In genomic region chr11:108891111-108891870, GRCm38 (mm10) we compare ENCODE assay signal across 8 mouse cellular contexts. TPM values are rescaled to one million over a fixed set of nuclear protein-coding genes. Genes with fewer than 3 reads are reported as not detected.
DNase-seq lines count a peak whose midpoint lies in the region; ATAC-seq and TF ChIP-seq lines count a peak whose summit lies in the region.

No protein-coding gene starts in this region.

- WGBS in heart, postnatal 0 days = 3% methylated on average over 17 of the region's 17 CpGs
- WGBS in limb, embryonic 10.5 days = 2% methylated on average over 17 of the region's 17 CpGs
- under 1% methylated on average over 16 of the region's 17 CpGs for WGBS in midbrain, embryonic 11.5 days

- peak; percentile 95 for ATAC-seq in heart, postnatal 0 days (ENCODE audit: insufficient read depth, low read depth)
- ATAC-seq in midbrain, embryonic 11.5 days (ENCODE audit: low FRiP score) = peak; percentile 94
- no peak for ATAC-seq in CD4-positive, CD25-positive, alpha-beta regulatory T cell, adult 4 months
- no peak for ATAC-seq in granulocyte monocyte progenitor cell, adult 5-6 weeks (replicated peaks; ENCODE audit: poor library complexity, severe bottlenecking)

- no peaks in the 10 kb centered on the region for H3K36me3 ChIP-seq in heart, postnatal 0 days (replicated peaks; ENCODE audit: control insufficient read depth, insufficient read depth, low read length)
- H3K36me3 ChIP-seq in limb, embryonic 10.5 days = no peaks in the 10 kb centered on the region
- H3K36me3 ChIP-seq in midbrain, embryonic 11.5 days (ENCODE audit: control insufficient read depth, insufficient read depth, low read length) = no peaks in the 10 kb centered on the region

- TF ChIP-seq EP300 in heart, postnatal 0 days (IDR thresholded peaks at IDR 0.05; ENCODE audit: low read depth) = no peak

- peak; percentile 56 for DNase-seq in cerebellum, postnatal 10 days
- DNase-seq in cerebellum, postnatal 36 days = no peak
- peak; percentile 56 for DNase-seq in heart, postnatal 0 days (ENCODE audit: low spot score)
- DNase-seq in limb, embryonic 10.5 days (ENCODE audit: low spot score) = peak; percentile 85
- DNase-seq in midbrain, embryonic 11.5 days (ENCODE audit: low spot score, missing footprints) = peak; percentile 95

- H3K4me1 ChIP-seq in embryonic fibroblast, embryonic 13.5 days (ENCODE audit: control insufficient read depth, insufficient read depth, low read length) = peaks cover 3% of the 10 kb centered on the region; the same call in 1 of the 2 replicates
- H3K4me1 ChIP-seq in heart, postnatal 0 days (ENCODE audit: control insufficient read depth, insufficient read depth) = peaks cover 9% of the 10 kb centered on the region; the same call in 1 of the 2 replicates
- H3K4me1 ChIP-seq in limb, embryonic 10.5 days = peaks cover 56% of the 10 kb centered on the region
- H3K4me1 ChIP-seq in midbrain, embryonic 11.5 days (ENCODE audit: control insufficient read depth, insufficient read depth, low read length) = peaks cover 42% of the 10 kb centered on the region

- peaks cover 3% of the 10 kb centered on the region; the same call in 1 of the 2 replicates for H3K27me3 ChIP-seq in heart, postnatal 0 days (ENCODE audit: control insufficient read depth, insufficient read depth, low read length)
- H3K27me3 ChIP-seq in limb, embryonic 10.5 days (ENCODE audit: low read depth, poor library complexity, severe bottlenecking) = no peaks in the 10 kb centered on the region
- H3K27me3 ChIP-seq in midbrain, embryonic 11.5 days (ENCODE audit: control insufficient read depth, insufficient read depth, low read length) = no peaks in the 10 kb centered on the region

- H3K4me2 ChIP-seq in heart, postnatal 0 days (ENCODE audit: low read depth, low read length) = peak overlapping the region; percentile 58
- peak overlapping the region; percentile 59 for H3K4me2 ChIP-seq in midbrain, embryonic 11.5 days

- peak overlapping the region; percentile 8; the same call in 1 of the 2 replicates for H3K27ac ChIP-seq in embryonic fibroblast, embryonic 13.5 days (ENCODE audit: insufficient read depth, low read length)
- H3K27ac ChIP-seq in heart, postnatal 0 days (ENCODE audit: low read depth) = peak overlapping the region; percentile 30
- H3K27ac ChIP-seq in limb, embryonic 10.5 days = peak overlapping the region; percentile 89
- H3K27ac ChIP-seq in midbrain, embryonic 11.5 days (ENCODE audit: low read depth, low read length) = peak overlapping the region; percentile 72

- no peak for TF ChIP-seq POLR2A in embryonic fibroblast, embryonic 13.5 days (IDR thresholded peaks at IDR 0.05; ENCODE audit: low read depth, low read length)

- no peak overlapping the region for H3K4me3 ChIP-seq in embryonic fibroblast, embryonic 13.5 days (ENCODE audit: insufficient read depth, low read length)
- H3K4me3 ChIP-seq in heart, postnatal 0 days (ENCODE audit: low read depth, low read length) = peak overlapping the region; percentile 42
- H3K4me3 ChIP-seq in limb, embryonic 10.5 days = peak overlapping the region; percentile 47
- peak overlapping the region; percentile 34 for H3K4me3 ChIP-seq in midbrain, embryonic 11.5 days (ENCODE audit: low read depth, low read length)

- H3K9me3 ChIP-seq in heart, postnatal 0 days (replicated peaks; ENCODE audit: control insufficient read depth, low read length) = no peaks in the 10 kb centered on the region
- H3K9me3 ChIP-seq in limb, embryonic 10.5 days (replicated peaks) = no peaks in the 10 kb centered on the region
- no peaks in the 10 kb centered on the region for H3K9me3 ChIP-seq in midbrain, embryonic 11.5 days (ENCODE audit: control insufficient read depth, low read length)

- H3K9ac ChIP-seq in heart, postnatal 0 days (replicated peaks; ENCODE audit: low read depth, low read length) = peak overlapping the region; percentile 30
- H3K9ac ChIP-seq in midbrain, embryonic 11.5 days (ENCODE audit: low read length) = peak overlapping the region; percentile 68

- no peak for TF ChIP-seq CTCF in embryonic fibroblast, embryonic 13.5 days (IDR thresholded peaks at IDR 0.05; ENCODE audit: borderline replicate concordance, insufficient read depth, low read length)
- TF ChIP-seq CTCF in heart, postnatal 0 days (IDR thresholded peaks at IDR 0.05; ENCODE audit: low read depth) = no peak

RNA-seq across cellular contexts. Expression of gene Axin2, which starts 28.9 kb away (rescaled TPM):
- 3.1 and 7.7 TPM in 2 replicates for polyA plus RNA-seq in embryonic fibroblast, embryonic 13.5 days (2011; ENCODE audit: insufficient read length, low read depth, missing spikeins)
- 2.8 and 8.5 TPM in 2 replicates for total RNA-seq in heart, postnatal 0 days (2014; rRNA removed; ENCODE audit: low replicate concordance)
- 0.78 and 0.90 TPM in 2 replicates for polyA plus RNA-seq in heart, postnatal 0 days (2015; fragmentation: Nextera tagmentation; extraction: Ambion mirVana)
- 13.1 and 13.4 TPM in 2 replicates for polyA plus RNA-seq in limb, embryonic 10.5 days (2016; fragmentation: Nextera tagmentation; extraction: Ambion mirVana)
- 20.8 and 23.1 TPM in 2 replicates for polyA plus RNA-seq in midbrain, embryonic 11.5 days (2014; fragmentation: Nextera tagmentation; extraction: Ambion mirVana)
- 10 to 100 TPM in 1 of 2 experiments, 1 to 10 TPM in 1; 4.4 to 10.5 TPM for polyA plus RNA-seq in CD4-positive, CD25-positive, alpha-beta regulatory T cell, adult 4 months (2017; shearing (Covaris generic))
- 1.1 and 1.7 TPM in 2 replicates for total RNA-seq in granulocyte monocyte progenitor cell, adult 5-6 weeks (2014; fragmentation: Nextera tagmentation)
- total RNA-seq in granulocyte monocyte progenitor cell, adult 5-6 weeks (2017) = 0.34 and 0.67 TPM in 2 replicates

Comparison
In these comparisons a context has a peak if more than half of its experiments do, and no peak if none do; other contexts are left out.
1. DNase-seq: peak in cerebellum, postnatal 10 days (2 of 2), heart, postnatal 0 days (single experiment), limb, embryonic 10.5 days (single experiment) and midbrain, embryonic 11.5 days (single experiment); none in cerebellum, postnatal 36 days (0 of 2).
2. H3K27ac ChIP-seq: peak in every context shown above with its lines; median percentile 89 in limb, embryonic 10.5 days; 72 in midbrain, embryonic 11.5 days; 30 in heart, postnatal 0 days; 8 in embryonic fibroblast, embryonic 13.5 days.
3. ATAC-seq: peak in heart, postnatal 0 days (single experiment) and midbrain, embryonic 11.5 days (single experiment); none in CD4-positive, CD25-positive, alpha-beta regulatory T cell, adult 4 months (single experiment) and granulocyte monocyte progenitor cell, adult 5-6 weeks (single experiment).